Mouse (Mus musculus): ENCODE measurements around the gene Lce1a1. TPM values are rescaled to one million over a fixed set of nuclear protein-coding genes. Genes with fewer than 3 reads are reported as not detected.

Gene Lce1a1
- total RNA-seq, 2 experiments from 2014 or later: not detected

Other genes with a start within 250 kb of the Lce1a1 start
- gene Sprr2i, start 240.3 kb downstream of the Lce1a1 start, total RNA-seq (2021): not detected
- gene Sprr2j-ps, start 230.2 kb downstream of the Lce1a1 start, total RNA-seq (2021): not detected
- 1 to 10 TPM; 3.1 to 5.0 TPM for gene Gm9774, start 218.9 kb downstream of the Lce1a1 start, total RNA-seq (2021)
- gene Sprr2k, start 215.7 kb downstream of the Lce1a1 start, total RNA-seq (2021): not detected
- gene Sprr1b, start 209.5 kb downstream of the Lce1a1 start, total RNA-seq (2021): not detected
- gene Sprr3, start 189.6 kb downstream of the Lce1a1 start, total RNA-seq (2021): not detected
- not detected for gene Sprr1a, start 162.4 kb downstream of the Lce1a1 start, total RNA-seq (2021)
- not detected for gene Sprr4, start 147.8 kb downstream of the Lce1a1 start, total RNA-seq (2021)
- gene 2310046K23Rik, start 113.8 kb downstream of the Lce1a1 start, total RNA-seq (2021): not detected
- not detected for gene Ivl, start 74.6 kb downstream of the Lce1a1 start, total RNA-seq (2021)
- not detected for gene Smcp, start 59.3 kb downstream of the Lce1a1 start, total RNA-seq (2021)
- gene 2210017I01Rik, start 40.8 kb downstream of the Lce1a1 start, total RNA-seq (2021): not detected
- not detected for gene Lce6a, start 26.6 kb downstream of the Lce1a1 start, total RNA-seq (2021)
- gene Lce1b, start 8.6 kb upstream of the Lce1a1 start, total RNA-seq (2021): not detected
- gene Lce1a2, start 22.0 kb upstream of the Lce1a1 start, total RNA-seq (2021): not detected
- not detected for gene Lce1c, start 30.9 kb upstream of the Lce1a1 start, total RNA-seq (2021)
- gene Lce1d, start 38.9 kb upstream of the Lce1a1 start, total RNA-seq (2021): not detected
- not detected for gene Lce1e, start 60.8 kb upstream of the Lce1a1 start, total RNA-seq (2021)
- gene Lce1f, start 72.0 kb upstream of the Lce1a1 start, total RNA-seq (2021): not detected
- not detected for gene Gm38119, start 90.8 kb upstream of the Lce1a1 start, total RNA-seq (2021)
- not detected for gene Lce1g, start 104.0 kb upstream of the Lce1a1 start, total RNA-seq (2021)
- gene Lce1h, start 116.8 kb upstream of the Lce1a1 start, total RNA-seq (2021): not detected
- gene Lce1i, start 130.6 kb upstream of the Lce1a1 start, total RNA-seq (2021): not detected
- not detected for gene Lce1j, start 142.2 kb upstream of the Lce1a1 start, total RNA-seq (2021)
- gene Lce1k, start 159.6 kb upstream of the Lce1a1 start, total RNA-seq (2021): not detected
- gene Kprp, start 178.9 kb upstream of the Lce1a1 start, total RNA-seq (2021): not detected
- gene Lce1l, start 203.0 kb upstream of the Lce1a1 start, total RNA-seq (2021): not detected
- not detected for gene 2310050C09Rik, start 221.9 kb upstream of the Lce1a1 start, total RNA-seq (2021)

Measured in heart, postnatal 14 days (tissue).